Mouse (Mus musculus): ENCODE measurements around the gene Cdk4.

The Cdk4 gene

DNA sequence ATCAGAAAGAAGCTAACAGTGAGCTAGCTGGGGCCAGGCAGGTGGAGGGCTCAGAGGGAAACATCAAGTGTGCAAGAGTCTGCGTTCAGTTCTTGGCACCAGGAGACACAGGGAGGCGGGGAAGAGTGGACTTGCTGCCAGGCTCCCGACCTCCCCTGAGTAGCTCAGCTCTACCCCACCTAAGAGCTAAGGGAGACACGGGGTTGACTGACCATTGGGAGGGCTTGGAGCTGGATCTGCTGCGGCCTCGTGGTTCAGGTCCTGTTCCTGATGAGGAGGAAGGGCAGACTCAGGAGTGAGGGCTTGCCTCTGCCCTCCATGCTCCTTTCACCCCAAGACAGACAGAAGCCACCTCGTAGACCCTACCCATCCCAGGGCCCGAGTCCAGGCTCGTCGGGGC lies 35.9 kb downstream of the Cdk4 start:
- DNase-seq (ENCODE audit: low read depth, low spot score): no peak

DNA sequence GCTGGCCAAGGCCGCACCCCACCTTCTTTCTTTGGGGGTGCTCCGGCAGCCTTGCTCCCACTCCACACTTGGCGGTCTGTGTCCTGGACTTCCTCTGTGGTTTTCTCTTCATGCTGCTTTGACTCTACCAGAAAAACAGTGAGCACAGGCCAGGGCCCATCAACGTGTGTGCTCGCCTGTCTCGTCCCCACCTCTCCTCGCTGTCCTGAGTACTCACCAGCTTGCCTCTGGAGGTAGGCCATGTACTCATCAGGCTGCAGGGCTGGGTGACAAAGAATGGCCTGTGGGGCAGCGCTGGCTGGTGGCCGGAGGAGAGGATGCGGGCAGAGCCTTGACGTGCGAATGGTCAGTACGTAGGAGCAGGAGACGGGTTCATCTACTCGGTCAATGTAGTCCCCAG lies 36.5 kb downstream of the Cdk4 start:
- no peak for DNase-seq (ENCODE audit: low read depth, low spot score)

- DNase-seq (ENCODE audit: low read depth, low spot score): no peak
These were observed 37.1 kb downstream of the Cdk4 start for GRCm38 (mm10) chr10:127100414-127100813.

GRCm38 (mm10) chr10:127101151-127101550 lies 37.8 kb downstream of the Cdk4 start:
- DNase-seq (ENCODE audit: low read depth, low spot score): no peak

DNA sequence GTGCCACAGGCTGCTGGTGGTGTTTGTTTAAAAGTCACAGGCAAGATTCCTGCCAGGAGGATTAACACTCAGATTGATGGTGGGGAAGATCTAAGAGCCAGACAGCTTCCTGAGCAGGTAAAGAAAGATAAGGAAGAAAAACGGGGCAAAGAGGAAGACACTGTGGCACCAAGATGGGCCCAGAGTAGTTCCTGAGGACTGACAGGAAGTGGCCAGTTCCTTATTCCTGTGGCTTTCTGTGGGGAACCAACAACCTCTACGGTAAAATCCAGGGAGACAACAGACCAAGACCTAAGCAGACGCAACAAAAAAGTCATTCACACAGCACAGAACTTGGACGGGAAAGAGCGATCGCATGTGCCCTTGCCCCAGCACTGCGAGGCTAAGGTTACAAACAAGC lies 40.3 kb downstream of the Cdk4 start:
- no peak for DNase-seq (ENCODE audit: low read depth, low spot score)

- no peak for DNase-seq (ENCODE audit: low read depth, low spot score)
These were observed 44.4 kb downstream of the Cdk4 start for GRCm38 (mm10) chr10:127107563-127108261.

DNA sequence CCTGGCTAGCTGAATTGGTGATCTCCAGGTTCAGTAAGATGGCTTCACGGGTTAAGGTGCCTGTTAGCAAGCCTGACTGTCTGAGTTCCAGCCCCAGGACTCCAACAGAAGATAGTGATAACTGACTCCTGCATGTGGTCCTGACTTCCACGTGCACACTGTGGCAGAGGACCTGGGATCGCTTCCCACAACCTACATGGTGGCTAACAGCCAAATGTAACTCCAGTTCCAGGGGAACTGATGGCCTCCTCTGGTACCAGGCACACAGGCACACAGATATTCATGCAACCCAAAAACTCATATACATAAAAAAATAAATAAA lies 44.9 kb downstream of the Cdk4 start:
- DNase-seq (ENCODE audit: low read depth, low spot score): no peak

DNA sequence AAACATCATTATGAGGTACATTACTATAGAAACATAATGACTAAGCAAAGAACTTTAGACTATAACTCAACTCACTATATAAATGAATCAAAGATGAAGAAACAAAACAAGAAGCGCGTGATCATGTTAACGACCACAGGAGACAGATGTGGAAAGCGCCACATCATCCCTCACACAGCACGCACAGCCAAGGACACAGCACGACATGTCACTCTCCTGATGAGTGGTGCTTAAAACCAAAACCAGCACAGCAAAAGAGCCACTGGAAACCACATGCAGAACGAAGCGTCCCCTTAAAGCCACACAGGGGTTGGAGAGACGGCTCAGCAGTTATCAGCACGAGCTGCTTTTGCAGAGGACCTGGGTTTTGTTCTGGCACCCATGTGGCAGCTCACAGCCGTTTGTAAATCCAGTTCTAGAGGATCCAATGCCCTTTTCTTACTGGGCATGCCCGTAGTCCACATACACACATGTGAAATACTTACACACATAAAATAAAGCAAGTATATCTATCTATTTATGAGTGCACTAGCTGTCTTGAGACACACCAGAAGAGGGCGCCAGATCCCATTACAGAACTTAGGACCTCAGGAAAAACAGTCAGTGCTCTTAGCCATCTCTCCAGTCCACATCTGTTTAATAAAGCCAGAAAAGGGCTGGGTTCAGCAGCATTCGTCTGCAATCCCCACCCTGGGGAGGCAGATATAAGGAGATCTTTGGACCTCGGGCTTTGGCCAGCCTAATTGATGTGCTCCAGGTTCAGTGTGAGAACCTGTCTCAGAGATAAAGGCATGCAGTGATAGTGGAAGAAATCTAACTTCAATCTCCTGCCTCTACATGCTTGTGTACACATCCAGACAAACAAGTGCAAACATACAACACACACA lies 47.9 kb downstream of the Cdk4 start:
- DNase-seq (ENCODE audit: low read depth, low spot score): no peak

DNA sequence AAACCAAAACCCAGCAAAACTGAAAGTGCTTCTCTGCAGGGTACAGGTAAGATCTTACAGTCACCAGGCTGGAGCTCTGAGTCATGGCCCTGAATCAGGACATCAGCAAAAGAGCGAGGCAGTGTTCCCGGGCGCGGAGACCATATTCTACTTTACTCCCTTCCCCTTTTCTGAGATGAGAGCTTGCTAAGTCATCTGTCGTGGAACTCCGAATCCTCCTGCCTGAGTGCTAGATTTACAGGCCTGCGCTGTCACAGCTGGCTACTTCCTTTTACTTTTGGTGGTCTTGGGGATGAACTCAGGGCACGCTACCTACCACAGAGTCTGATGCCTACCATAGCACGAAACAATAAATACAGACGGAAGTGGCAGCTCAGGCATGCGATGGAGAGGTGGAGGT lies 51.1 kb downstream of the Cdk4 start:
- no peak for DNase-seq (ENCODE audit: low read depth, low spot score)

DNA sequence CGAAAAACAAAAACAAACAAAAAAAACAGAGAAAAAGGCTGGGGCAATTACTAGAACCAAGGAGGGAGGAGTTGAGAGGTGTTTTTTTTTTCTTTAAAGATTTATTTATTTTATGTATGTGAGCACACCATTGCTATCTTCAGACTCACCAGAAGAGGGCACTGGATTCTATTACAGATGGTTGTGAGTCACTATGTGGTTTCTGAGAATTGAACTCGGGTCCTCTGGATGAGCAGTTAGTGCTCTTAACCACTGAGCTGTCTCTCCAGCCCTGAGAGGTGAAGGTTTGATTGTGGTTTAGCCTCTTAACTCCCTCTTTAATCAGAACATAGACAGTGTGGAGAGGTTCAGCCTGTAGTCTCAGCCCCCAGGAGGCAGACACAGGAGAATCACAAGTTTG lies 51.7 kb downstream of the Cdk4 start:
- DNase-seq (ENCODE audit: low read depth, low spot score): no peak
